Mouse (Mus musculus) erythroblast, embryonic 14.5 days (primary cell): Measurements from ENCODE around the gene Cep131. TPM values are rescaled to one million over a fixed set of nuclear protein-coding genes. Genes with fewer than 3 reads are reported as not detected.

Experiments used
- H3K27me3 ChIP-seq: 2 replicates; pipeline ENCODE4 v1.6.1; 2012; ENCODE audit warnings: inconsistent platforms; ENCODE audit not compliant: control insufficient read depth
- H3K36me3 ChIP-seq: 2 replicates; pipeline ENCODE4 v1.6.1; 2012; ENCODE audit warnings: mild to moderate bottlenecking, inconsistent platforms; ENCODE audit not compliant: control insufficient read depth
- H3K4me1 ChIP-seq: 2 replicates; pipeline ENCODE4 v1.6.1; 2012; ENCODE audit warnings: inconsistent platforms; ENCODE audit not compliant: control insufficient read depth
- H3K4me3 ChIP-seq: replicated peaks from 2 replicates; pipeline ENCODE3; 2012; ENCODE audit warnings: moderate library complexity, mild to moderate bottlenecking, inconsistent platforms
- H3K9me3 ChIP-seq: 2 replicates; pipeline ENCODE4 v1.6.1; 2012; ENCODE audit warnings: low read length, inconsistent platforms, mixed read lengths; ENCODE audit not compliant: control insufficient read depth
- GATA1 ChIP-seq: IDR thresholded peaks from 2 replicates; pipeline ENCODE4 v1.6.1; 2012; ENCODE audit warnings: low read length, inconsistent platforms, mixed read lengths
- TAL1 ChIP-seq: IDR thresholded peaks from 3 replicates; pipeline ENCODE4 v1.6.1; 2012; ENCODE audit warnings: low read length, inconsistent platforms, mixed read lengths
- polyA plus RNA-seq: library from polyadenylated mRNA; stranded (reverse); fragments of >175 nt; gene quantifications from 2 replicates; pipeline ENCODE4 v1.2.3, GENCODE M21; 2012

The Cep131 gene
- polyA plus RNA-seq, 1 experiment, result 2.3 TPM

GRCm38 (mm10) chr11:120063326-120063725 lies 23.3 kb downstream of the Cep131 start:
- H3K9me3 ChIP-seq, result no peaks in the 10 kb centered on the region
- no peaks in the 10 kb centered on the region for H3K27me3 ChIP-seq
- TF ChIP-seq GATA1 (no peak), TAL1 (no peak)
- H3K4me1 ChIP-seq, result no peaks in the 10 kb centered on the region
- no peak overlapping the region for H3K4me3 ChIP-seq
- peaks cover 23% of the 10 kb centered on the region for H3K36me3 ChIP-seq

GRCm38 (mm10) chr11:120060634-120061033 lies 26.0 kb downstream of the Cep131 start:
- Histone ChIP-seq H3K4me1 (no peaks in the 10 kb centered on the region), H3K4me3 (no peak overlapping the region), H3K9me3 (no peaks in the 10 kb centered on the region), H3K36me3 (peaks cover 10% of the 10 kb centered on the region; the same call in 1 of the 2 replicates), H3K27me3 (no peaks in the 10 kb centered on the region)
- TF ChIP-seq TAL1 (no peak), GATA1 (no peak)

- Histone ChIP-seq H3K4me1 (no peaks in the 10 kb centered on the region), H3K9me3 (no peaks in the 10 kb centered on the region), H3K27me3 (no peaks in the 10 kb centered on the region), H3K36me3 (no peaks in the 10 kb centered on the region), H3K4me3 (no peak overlapping the region)
- TF ChIP-seq GATA1, result no peak
- TF ChIP-seq TAL1, result no peak
Observed at GRCm38 (mm10) chr11:120055953-120056732, 30.5 kb downstream of the Cep131 start.

GRCm38 (mm10) chr11:120053846-120054245 lies 32.8 kb downstream of the Cep131 start:
- Histone ChIP-seq H3K4me3 (no peak overlapping the region), H3K36me3 (no peaks in the 10 kb centered on the region), H3K9me3 (no peaks in the 10 kb centered on the region), H3K4me1 (no peaks in the 10 kb centered on the region), H3K27me3 (peaks cover 5% of the 10 kb centered on the region)
- TF ChIP-seq GATA1 (no peak), TAL1 (no peak)

GRCm38 (mm10) chr11:120052274-120052673 lies 34.4 kb downstream of the Cep131 start:
- no peaks in the 10 kb centered on the region for H3K9me3 ChIP-seq
- H3K27me3 ChIP-seq, result peaks cover 21% of the 10 kb centered on the region
- no peaks in the 10 kb centered on the region for H3K36me3 ChIP-seq
- no peak overlapping the region for H3K4me3 ChIP-seq
- TF ChIP-seq TAL1 (no peak), GATA1 (no peak)
- H3K4me1 ChIP-seq, result no peaks in the 10 kb centered on the region

GRCm38 (mm10) chr11:120051124-120051811 lies 35.4 kb downstream of the Cep131 start:
- Histone ChIP-seq H3K4me3 (no peak overlapping the region), H3K27me3 (peaks cover 31% of the 10 kb centered on the region), H3K36me3 (no peaks in the 10 kb centered on the region), H3K4me1 (no peaks in the 10 kb centered on the region), H3K9me3 (no peaks in the 10 kb centered on the region)
- TF ChIP-seq TAL1 (no peak), GATA1 (no peak)

GRCm38 (mm10) chr11:120049067-120049466 lies 37.6 kb downstream of the Cep131 start:
- no peaks in the 10 kb centered on the region for H3K4me1 ChIP-seq
- peaks cover 41% of the 10 kb centered on the region for H3K27me3 ChIP-seq
- H3K9me3 ChIP-seq, result no peaks in the 10 kb centered on the region
- TF ChIP-seq GATA1 (no peak), TAL1 (no peak)
- no peaks in the 10 kb centered on the region for H3K36me3 ChIP-seq
- H3K4me3 ChIP-seq, result no peak overlapping the region

- H3K27me3 ChIP-seq, result peaks cover 41% of the 10 kb centered on the region
- no peak overlapping the region for H3K4me3 ChIP-seq
- TF ChIP-seq TAL1 (no peak), GATA1 (no peak)
- H3K4me1 ChIP-seq, result no peaks in the 10 kb centered on the region
- H3K9me3 ChIP-seq, result no peaks in the 10 kb centered on the region
- no peaks in the 10 kb centered on the region for H3K36me3 ChIP-seq
Observed at GRCm38 (mm10) chr11:120048252-120048556, 38.4 kb downstream of the Cep131 start.

GRCm38 (mm10) chr11:120047531-120048251 lies 38.9 kb downstream of the Cep131 start:
- Histone ChIP-seq H3K4me3 (no peak overlapping the region), H3K36me3 (no peaks in the 10 kb centered on the region), H3K27me3 (peaks cover 41% of the 10 kb centered on the region), H3K9me3 (no peaks in the 10 kb centered on the region), H3K4me1 (no peaks in the 10 kb centered on the region)
- TF ChIP-seq TAL1 (no peak), GATA1 (no peak)
